Mouse (Mus musculus) ovary, postnatal 14 days (tissue): ENCODE data around the gene Zswim5.
"Not testable (repeated sequence)": the region's sequence is repeated elsewhere in the genome, so short reads cannot be mapped to it uniquely, and the experiment has no call there.

Experiments
- DNase-seq: peaks from one replicate; pipeline ENCODE4 v3.0.0; 2022; ENCODE audit warnings: low spot score

Gene Zswim5

GRCm38 (mm10) chr4:116876995-116877728, at the start of gene Zswim5:
Gene Zswim5 (plus strand): TSS chr4:116877376.
- DNase-seq: peak; percentile 45

- peak; percentile 27 for DNase-seq
Observed at GRCm38 (mm10) chr4:116827819-116828218, 49.4 kb upstream of the Zswim5 start.

GRCm38 (mm10) chr4:116829364-116830069, 47.7 kb upstream of the Zswim5 start:
- no peak for DNase-seq

GRCm38 (mm10) chr4:116830070-116830368, 47.2 kb upstream of the Zswim5 start:
- no peak for DNase-seq

- no peak for DNase-seq
Observed at GRCm38 (mm10) chr4:116838999-116839398, 38.2 kb upstream of the Zswim5 start.

- not testable (repeated sequence) for DNase-seq
Observed at GRCm38 (mm10) chr4:116840096-116840495, 37.1 kb upstream of the Zswim5 start.

GRCm38 (mm10) chr4:116840841-116841240, 36.3 kb upstream of the Zswim5 start:
- no peak for DNase-seq

- no peak for DNase-seq
Observed at GRCm38 (mm10) chr4:116844324-116844723, 32.9 kb upstream of the Zswim5 start.

GRCm38 (mm10) chr4:116849901-116850300, 27.3 kb upstream of the Zswim5 start:
- DNase-seq: no peak

- no peak for DNase-seq
Observed at GRCm38 (mm10) chr4:116854286-116854685, 22.9 kb upstream of the Zswim5 start.

GRCm38 (mm10) chr4:116857203-116857602, 20.0 kb upstream of the Zswim5 start:
- DNase-seq: no peak

- no peak for DNase-seq
Observed at GRCm38 (mm10) chr4:116859711-116860110, 17.5 kb upstream of the Zswim5 start.

GRCm38 (mm10) chr4:116862023-116862422, 15.2 kb upstream of the Zswim5 start:
- DNase-seq: no peak

- DNase-seq: no peak
Observed at GRCm38 (mm10) chr4:116869898-116870297, 7.3 kb upstream of the Zswim5 start.

- no peak for DNase-seq
Observed at GRCm38 (mm10) chr4:116874595-116874994, 2.6 kb upstream of the Zswim5 start.

GRCm38 (mm10) chr4:116876630-116876994, 564 bp upstream of the Zswim5 start:
- peak; percentile 21 for DNase-seq

- peak; percentile 6 for DNase-seq
Observed at GRCm38 (mm10) chr4:116877729-116878321, 649 bp downstream of the Zswim5 start.

- DNase-seq: no peak
Observed at GRCm38 (mm10) chr4:116878491-116878890, 1.3 kb downstream of the Zswim5 start.

- DNase-seq: no peak
Observed at GRCm38 (mm10) chr4:116882679-116883078, 5.5 kb downstream of the Zswim5 start.

- DNase-seq: no peak
Observed at GRCm38 (mm10) chr4:116894200-116895080, 17.3 kb downstream of the Zswim5 start.

GRCm38 (mm10) chr4:116910489-116911181, 33.5 kb downstream of the Zswim5 start:
- no peak for DNase-seq

- DNase-seq: no peak
Observed at GRCm38 (mm10) chr4:116911202-116911601, 34.0 kb downstream of the Zswim5 start.
